Mouse (Mus musculus) intestine, embryonic 14.5 days (tissue): ENCODE results near the gene Kcnc4. TPM values are rescaled to one million over a fixed set of nuclear protein-coding genes. Genes with fewer than 3 reads are reported as not detected.

Experiments
- ATAC-seq: fragments of 200-750 bp; cut with Nextera tagmentation; replicated peaks from 2 replicates; pipeline ENCODE4 v1.8.0; 2017; ENCODE audit warnings: low read depth, moderate number of reproducible peaks, moderate TSS enrichment, moderate library complexity; ENCODE audit not compliant: low FRiP score, low TSS enrichment
- DNase-seq: peaks from one replicate; pipeline ENCODE4 v3.0.0-alpha.2; 2018; ENCODE audit warnings: low spot score
- H3K27ac ChIP-seq: fragments of 300-500 bp; sonication (generic); 2 replicates; pipeline ENCODE4 v1.5.1; 2014; ENCODE audit warnings: low read depth, mild to moderate bottlenecking, control low read depth
- H3K27me3 ChIP-seq: fragments of 300-500 bp; sonication (generic); replicated peaks from 2 replicates; pipeline ENCODE4 v1.6.1; 2014; ENCODE audit warnings: low read length, control low read depth; ENCODE audit not compliant: control insufficient read depth, insufficient read depth
- H3K36me3 ChIP-seq: fragments of 300-500 bp; sonication (generic); 2 replicates; pipeline ENCODE4 v1.6.1; 2014; ENCODE audit warnings: low read length, control low read depth; ENCODE audit not compliant: control insufficient read depth, insufficient read depth
- H3K4me1 ChIP-seq: fragments of 300-500 bp; sonication (generic); replicated peaks from 2 replicates; pipeline ENCODE4 v1.6.1; 2014; ENCODE audit warnings: low read length, control low read depth, mixed read lengths; ENCODE audit not compliant: control insufficient read depth, insufficient read depth
- H3K4me2 ChIP-seq: fragments of 300-500 bp; sonication (generic); 2 replicates; pipeline ENCODE4 v1.6.1; 2014; ENCODE audit warnings: low read length
- H3K4me3 ChIP-seq: fragments of 300-500 bp; sonication (generic); 2 replicates; pipeline ENCODE4 v1.5.1; 2014; ENCODE audit warnings: low read depth, low read length, control low read depth, mixed read lengths
- H3K9ac ChIP-seq: fragments of 300-500 bp; sonication (generic); 2 replicates; pipeline ENCODE4 v1.6.1; 2014; ENCODE audit warnings: mild to moderate bottlenecking, low read length
- H3K9me3 ChIP-seq: fragments of 300-500 bp; sonication (generic); 2 replicates; pipeline ENCODE4 v1.6.1; 2016; ENCODE audit warnings: low read length, control low read depth; ENCODE audit not compliant: control insufficient read depth
- WGBS: fragments of 180-500 bp; shearing (Covaris S2); extraction: QIAGEN DNeasy Blood & Tissue Kit; methylation state at CpG from one replicate; pipeline ENCODE4 v1.1.7; 2014; 5-methylcytosine and 5-hydroxymethylcytosine counted together
- polyA plus RNA-seq: library from polyadenylated mRNA; unstranded; fragments of >200 nt; fragmentation: Nextera tagmentation; extraction: Ambion mirVana; gene quantifications from 2 replicates; pipeline ENCODE4 v1.2.1, GENCODE M21; 2014

The Kcnc4 gene
- polyA plus RNA-seq, 1 experiment from 2014 or later: 0.09 TPM

- H3K9me3 ChIP-seq: no peaks in the 10 kb centered on the region
- WGBS: 77% methylated on average over 3 of the region's 3 CpGs
- H3K36me3 ChIP-seq: no peaks in the 10 kb centered on the region
- no peak overlapping the region for H3K27ac ChIP-seq
- H3K4me3 ChIP-seq: no peak overlapping the region
- no peak for DNase-seq
- 0 out of 2 replicates have a peak, but pooled peaks cover 3% of the 10 kb centered on the region for H3K27me3 ChIP-seq
- ATAC-seq: no peak
- H3K9ac ChIP-seq: no peak overlapping the region
- H3K4me2 ChIP-seq: no peak overlapping the region
- H3K4me1 ChIP-seq: no peaks in the 10 kb centered on the region
These were observed 42.1 kb downstream of the Kcnc4 start for GRCm38 (mm10) chr3:107417287-107417644.

- 83% methylated on average over 9 of the region's 9 CpGs for WGBS
- no peak overlapping the region for H3K4me3 ChIP-seq
- no peaks in the 10 kb centered on the region for H3K4me1 ChIP-seq
- no peak for DNase-seq
- no peaks in the 10 kb centered on the region for H3K9me3 ChIP-seq
- no peak for ATAC-seq
- H3K9ac ChIP-seq: no peak overlapping the region
- 0 out of 2 replicates have a peak, but pooled peaks cover 3% of the 10 kb centered on the region for H3K27me3 ChIP-seq
- H3K36me3 ChIP-seq: no peaks in the 10 kb centered on the region
- H3K27ac ChIP-seq: no peak overlapping the region
- no peak overlapping the region for H3K4me2 ChIP-seq
These were observed 42.6 kb downstream of the Kcnc4 start for GRCm38 (mm10) chr3:107416541-107417286.

- H3K36me3 ChIP-seq: no peaks in the 10 kb centered on the region
- 0 out of 2 replicates have a peak, but pooled peaks cover 3% of the 10 kb centered on the region for H3K27me3 ChIP-seq
- 14% methylated on average over 2 of the region's 2 CpGs for WGBS
- ATAC-seq (no peak), DNase-seq (no peak)
- no peak overlapping the region for H3K4me2 ChIP-seq
- no peak overlapping the region for H3K4me3 ChIP-seq
- no peak overlapping the region for H3K9ac ChIP-seq
- H3K4me1 ChIP-seq: no peaks in the 10 kb centered on the region
- H3K9me3 ChIP-seq: no peaks in the 10 kb centered on the region
- H3K27ac ChIP-seq: no peak overlapping the region
These were observed 46.3 kb downstream of the Kcnc4 start for GRCm38 (mm10) chr3:107413093-107413492.

GRCm38 (mm10) chr3:107412509-107412908, 46.8 kb downstream of the Kcnc4 start:
- Histone ChIP-seq H3K4me1 (no peaks in the 10 kb centered on the region), H3K9me3 (no peaks in the 10 kb centered on the region), H3K4me2 (no peak overlapping the region), H3K4me3 (no peak overlapping the region), H3K27ac (no peak overlapping the region), H3K36me3 (no peaks in the 10 kb centered on the region), H3K27me3 (0 out of 2 replicates have a peak, but pooled peaks cover 3% of the 10 kb centered on the region), H3K9ac (no peak overlapping the region)
- DNase-seq (no peak), ATAC-seq (no peak)
- WGBS: 90% methylated on average over 8 of the region's 8 CpGs

- ATAC-seq (no peak), DNase-seq (no peak)
- Histone ChIP-seq H3K27me3 (0 out of 2 replicates have a peak, but pooled peaks cover 3% of the 10 kb centered on the region), H3K27ac (no peak overlapping the region), H3K9ac (no peak overlapping the region), H3K36me3 (no peaks in the 10 kb centered on the region), H3K4me2 (no peak overlapping the region), H3K4me1 (no peaks in the 10 kb centered on the region), H3K4me3 (no peak overlapping the region), H3K9me3 (no peaks in the 10 kb centered on the region)
- 50% methylated on average over 4 of the region's 4 CpGs for WGBS
These were observed 47.7 kb downstream of the Kcnc4 start for GRCm38 (mm10) chr3:107411669-107412068.

- H3K27me3 ChIP-seq: no peaks in the 10 kb centered on the region
- no peaks in the 10 kb centered on the region for H3K36me3 ChIP-seq
- H3K4me2 ChIP-seq: no peak overlapping the region
- ATAC-seq: no peak
- H3K4me1 ChIP-seq: no peaks in the 10 kb centered on the region
- H3K9ac ChIP-seq: no peak overlapping the region
- H3K9me3 ChIP-seq: no peaks in the 10 kb centered on the region
- no peak overlapping the region for H3K27ac ChIP-seq
- WGBS: 86% methylated on average over 7 of the region's 7 CpGs
- DNase-seq: no peak
- H3K4me3 ChIP-seq: no peak overlapping the region
These were observed 58.0 kb downstream of the Kcnc4 start for GRCm38 (mm10) chr3:107401401-107401800.

- H3K27me3 ChIP-seq: no peaks in the 10 kb centered on the region
- WGBS: 77% methylated on average over 5 of the region's 5 CpGs
- H3K27ac ChIP-seq: no peak overlapping the region
- no peaks in the 10 kb centered on the region for H3K9me3 ChIP-seq
- DNase-seq: no peak
- H3K36me3 ChIP-seq: no peaks in the 10 kb centered on the region
- H3K9ac ChIP-seq: no peak overlapping the region
- H3K4me2 ChIP-seq: no peak overlapping the region
- H3K4me3 ChIP-seq: no peak overlapping the region
- no peak for ATAC-seq
- H3K4me1 ChIP-seq: no peaks in the 10 kb centered on the region
These were observed 59.2 kb downstream of the Kcnc4 start for GRCm38 (mm10) chr3:107399991-107400640.

- no peaks in the 10 kb centered on the region for H3K4me1 ChIP-seq
- DNase-seq (no peak), ATAC-seq (no peak)
- H3K27me3 ChIP-seq: no peaks in the 10 kb centered on the region
- H3K4me2 ChIP-seq: no peak overlapping the region
- H3K9ac ChIP-seq: no peak overlapping the region
- H3K4me3 ChIP-seq: no peak overlapping the region
- WGBS: 51% methylated on average over 4 of the region's 4 CpGs
- H3K27ac ChIP-seq: no peak overlapping the region
- H3K36me3 ChIP-seq: no peaks in the 10 kb centered on the region
- H3K9me3 ChIP-seq: no peaks in the 10 kb centered on the region
These were observed 68.2 kb downstream of the Kcnc4 start for GRCm38 (mm10) chr3:107391198-107391597.
